Comparison of ENCODE assay signal across 8 mouse cellular contexts in genomic region chr14:77904171-77904762, GRCm38 (mm10). TPM values are rescaled to one million over a fixed set of nuclear protein-coding genes. Genes with fewer than 3 reads are reported as not detected.
DNase-seq lines count a peak whose midpoint lies in the region; ATAC-seq and TF ChIP-seq lines count a peak whose summit lies in the region.

Gene Epsti1, plus strand, starts transcription at chr14:77904239.

- no peaks in the 10 kb centered on the region for H3K36me3 ChIP-seq in testis, adult 2 months (ENCODE audit: control insufficient read depth, insufficient read depth, low read length)
- no peaks in the 10 kb centered on the region for H3K36me3 ChIP-seq in intestine, embryonic 14.5 days (ENCODE audit: control insufficient read depth, insufficient read depth, low read length)

- WGBS in intestine, embryonic 14.5 days, result 55% methylated on average over 15 of the region's 15 CpGs

- TF ChIP-seq POLR2A in testis, adult 2 months (IDR thresholded peaks at IDR 0.05; ENCODE audit: control insufficient read depth, low read depth, low read length), result no peak

- ATAC-seq in intestine, embryonic 14.5 days (replicated peaks; ENCODE audit: low FRiP score, low TSS enrichment, low read depth), result no peak
- no peak for ATAC-seq in frontal cortex, adult (ENCODE audit: low TSS enrichment)

- H3K9me3 ChIP-seq in intestine, embryonic 14.5 days (ENCODE audit: control insufficient read depth, low read length), result no peaks in the 10 kb centered on the region

- TF ChIP-seq CTCF in testis, adult 2 months (IDR thresholded peaks at IDR 0.05; ENCODE audit: control insufficient read depth, insufficient read depth, insufficient replicate concordance, low read depth, low read length), result no peak

- H3K27me3 ChIP-seq in testis, adult 2 months (ENCODE audit: control insufficient read depth, insufficient read depth, low read length), result no peaks in the 10 kb centered on the region
- H3K27me3 ChIP-seq in intestine, embryonic 14.5 days (replicated peaks; ENCODE audit: control insufficient read depth, insufficient read depth, low read length), result no peaks in the 10 kb centered on the region

- DNase-seq in testis, postnatal 14 days (ENCODE audit: low spot score), result no peak
- peak; percentile 53 for DNase-seq in intestine, embryonic 14.5 days (ENCODE audit: low spot score)
- peak; percentile 27 for DNase-seq in lung, postnatal 25 days (ENCODE audit: low spot score)
- DNase-seq in thymus, adult 18-20 months, result peak; percentile 14 to 24
- DNase-seq in adipocyte (ENCODE audit: low spot score), result no peak
- DNase-seq in layer of hippocampus, adult 8-10 months (ENCODE audit: low spot score in 2 of 2), result no peak

- peaks cover 6% of the 10 kb centered on the region for H3K4me1 ChIP-seq in testis, adult 2 months (ENCODE audit: control insufficient read depth, insufficient read depth, low read length)
- H3K4me1 ChIP-seq in intestine, embryonic 14.5 days (replicated peaks; ENCODE audit: control insufficient read depth, insufficient read depth, low read length), result no peaks in the 10 kb centered on the region

- H3K27ac ChIP-seq in testis, adult 2 months (ENCODE audit: control insufficient read depth, insufficient read depth, low read depth, low read length), result peak within 1 kb of the TSS; percentile 40; the same call in 1 of the 2 replicates
- no peak within 1 kb of the TSS for H3K27ac ChIP-seq in intestine, embryonic 14.5 days (ENCODE audit: low read depth)

- H3K4me2 ChIP-seq in intestine, embryonic 14.5 days (ENCODE audit: low read length), result peak within 1 kb of the TSS; percentile 1; the same call in 1 of the 2 replicates

- peak within 1 kb of the TSS; percentile 82 for H3K4me3 ChIP-seq in testis, adult 2 months (ENCODE audit: control insufficient read depth, low read depth, low read length)
- 0 out of 2 replicates have a peak within 1 kb of the TSS, but pooled peaks have one; percentile 0 for H3K4me3 ChIP-seq in intestine, embryonic 14.5 days (ENCODE audit: low read depth, low read length)

- no peak within 1 kb of the TSS for H3K9ac ChIP-seq in intestine, embryonic 14.5 days (ENCODE audit: low read length)

RNA-seq across cellular contexts. Expression of gene Epsti1, which starts in this region (rescaled TPM):
- 9.8 and 11.5 TPM in 2 replicates for polyA plus RNA-seq in testis, adult 2 months (2012; rRNA removed)
- 2.9 and 3.3 TPM in 2 replicates for polyA plus RNA-seq in intestine, embryonic 14.5 days (2014; fragmentation: Nextera tagmentation; extraction: Ambion mirVana)
- 1 to 10 TPM in 2 of 4 experiments, under 1 TPM in 2; 0.21 to 1.5 (median 0.93) TPM for total RNA-seq in layer of hippocampus, adult 8-10 months (2022)

Comparison
In these comparisons a context has a peak if more than half of its experiments do, and no peak if none do; other contexts are left out.
1. DNase-seq: peak in intestine, embryonic 14.5 days (single experiment), lung, postnatal 25 days (single experiment) and thymus, adult 18-20 months (2 of 2); none in testis, postnatal 14 days (single experiment), adipocyte (single experiment) and layer of hippocampus, adult 8-10 months (0 of 2).